ENCODE assay signal across 11 mouse cellular contexts in genomic region chr1:52066694-52067093, GRCm38 (mm10).
"Had no signal": no experiment of that assay in that cellular context is flagged by ENCODE, and none has a peak within 500 bp of the region (broad histone marks: within the 10 kb centered on the region; RNA-seq: fewer than 3 reads in every experiment).

No protein-coding gene starts in this region.

- H3K4me1 ChIP-seq: limb, embryonic 10.5 days; lung, embryonic 15.5 days; midbrain, embryonic 10.5 days; neural tube, embryonic 15.5 days had no signal

- H3K36me3 ChIP-seq: limb, embryonic 10.5 days; lung, embryonic 15.5 days; midbrain, embryonic 10.5 days; neural tube, embryonic 15.5 days had no signal

- H3K4me3 ChIP-seq: limb, embryonic 10.5 days; lung, embryonic 15.5 days; midbrain, embryonic 10.5 days; myocyte; neural tube, embryonic 15.5 days had no signal

- H3K27ac ChIP-seq: limb, embryonic 10.5 days; lung, embryonic 15.5 days; midbrain, embryonic 10.5 days; neural tube, embryonic 15.5 days; stomach, postnatal 0 days had no signal

- DNase-seq: kidney, adult 9 months; kidney, postnatal 10 days; midbrain, embryonic 14.5 days; thymus, postnatal 4 days had no signal

- H3K27me3 ChIP-seq: lung, embryonic 15.5 days; neural tube, embryonic 15.5 days had no signal

- H3K9me3 ChIP-seq: limb, embryonic 10.5 days; lung, embryonic 15.5 days; midbrain, embryonic 10.5 days; neural tube, embryonic 15.5 days had no signal

- H3K9ac ChIP-seq: lung, embryonic 15.5 days; neural tube, embryonic 15.5 days had no signal

- H3K4me2 ChIP-seq: liver, embryonic 11.5 days; lung, embryonic 15.5 days; neural tube, embryonic 15.5 days had no signal
